Mouse (Mus musculus) liver, postnatal 0 days (tissue): ENCODE data around the gene Aifm1.

Source experiments
- CTCF ChIP-seq: sonication (generic); IDR thresholded peaks from 2 replicates; pipeline ENCODE4 v1.5.1; 2016; ENCODE audit warnings: antibody characterized with exemption, low read depth
- EP300 ChIP-seq: IDR thresholded peaks from 2 replicates; pipeline ENCODE4 v1.6.1; 2016; ENCODE audit warnings: antibody characterized with exemption, low read depth, mild to moderate bottlenecking

- TF ChIP-seq CTCF: no peak
- TF ChIP-seq EP300: no peak
These were observed 85.1 kb downstream of the Aifm1 start for GRCm38 (mm10) chrX:48428241-48428640.
